ENCODE assay signal across 12 mouse cellular contexts in genomic region chr8:106761317-106761716, GRCm38 (mm10).
DNase-seq lines count a peak whose midpoint lies in the region; ATAC-seq lines count a peak whose summit lies in the region.
"Had no signal": no experiment of that assay in that cellular context is flagged by ENCODE, and none has a peak within 500 bp of the region (broad histone marks: within the 10 kb centered on the region; RNA-seq: fewer than 3 reads in every experiment).

No protein-coding gene starts in this region.

- H3K4me1 ChIP-seq in neural tube, embryonic 13.5 days (replicated peaks): peaks cover 30% of the 10 kb centered on the region
- peaks cover 24% of the 10 kb centered on the region for H3K4me1 ChIP-seq in midbrain, embryonic 10.5 days

- H3K27ac ChIP-seq in neural tube, embryonic 13.5 days (replicated peaks): peak overlapping the region; percentile 67
- H3K27ac ChIP-seq in midbrain, embryonic 10.5 days (replicated peaks): peak overlapping the region; percentile 29
- H3K27ac ChIP-seq: kidney, embryonic 15.5 days had no signal

- H3K36me3 ChIP-seq in neural tube, embryonic 13.5 days: no peaks in the 10 kb centered on the region
- peaks cover 5% of the 10 kb centered on the region for H3K36me3 ChIP-seq in midbrain, embryonic 10.5 days
- H3K36me3 ChIP-seq: kidney, embryonic 15.5 days had no signal

- H3K9ac ChIP-seq in neural tube, embryonic 13.5 days: 0 out of 2 replicates have a peak overlapping the region, but pooled peaks have one; percentile 3
- H3K9ac ChIP-seq: kidney, embryonic 15.5 days; liver, postnatal 0 days had no signal

- 40% methylated on average over 4 of the region's 4 CpGs for WGBS in neural tube, embryonic 13.5 days
- WGBS in midbrain, embryonic 10.5 days: 39% methylated on average over 4 of the region's 4 CpGs

- H3K9me3 ChIP-seq in neural tube, embryonic 13.5 days: no peaks in the 10 kb centered on the region
- H3K9me3 ChIP-seq in midbrain, embryonic 10.5 days (replicated peaks): no peaks in the 10 kb centered on the region
- H3K9me3 ChIP-seq: G1E; kidney, embryonic 15.5 days had no signal

- no peak overlapping the region for H3K4me2 ChIP-seq in neural tube, embryonic 13.5 days
- H3K4me2 ChIP-seq: kidney, embryonic 15.5 days had no signal

- H3K4me3 ChIP-seq in neural tube, embryonic 13.5 days: no peak overlapping the region
- no peak overlapping the region for H3K4me3 ChIP-seq in midbrain, embryonic 10.5 days
- H3K4me3 ChIP-seq: kidney, embryonic 15.5 days had no signal

- no peak for DNase-seq in frontal cortex, postnatal 10 days (ENCODE audit: low spot score in 2 of 2)
- DNase-seq in neural tube, embryonic 10.5 days (ENCODE audit: extremely low spot score, low spot score): no peak
- DNase-seq in midbrain, embryonic 10.5 days (ENCODE audit: low spot score): no peak
- no peak for DNase-seq in ovary, postnatal 10 days (ENCODE audit: low spot score)
- DNase-seq in cerebellum, adult 9-11 months: no peak
- DNase-seq: cerebellum, adult 11 months; liver, postnatal 0 days had no signal

- peak; percentile 65; the same call in 1 of the 2 replicates for ATAC-seq in frontal cortex, adult (ENCODE audit: low TSS enrichment)
- ATAC-seq in neural tube, embryonic 13.5 days (ENCODE audit: low read depth): no peak
- no peak for ATAC-seq in megakaryocyte-erythroid progenitor cell, adult 5-6 weeks (replicated peaks; ENCODE audit: low FRiP score, low TSS enrichment, poor library complexity, severe bottlenecking)
- ATAC-seq: liver, postnatal 0 days had no signal

- no peaks in the 10 kb centered on the region for H3K27me3 ChIP-seq in neural tube, embryonic 13.5 days
- H3K27me3 ChIP-seq in midbrain, embryonic 10.5 days (ENCODE audit: low read depth, poor library complexity, severe bottlenecking): no peaks in the 10 kb centered on the region; the same call in 1 of the 2 replicates
- H3K27me3 ChIP-seq: kidney, embryonic 15.5 days had no signal
